Mouse (Mus musculus): ENCODE measurements around the gene Ndst2. TPM values are rescaled to one million over a fixed set of nuclear protein-coding genes. Genes with fewer than 3 reads are reported as not detected.

Ndst2 gene
- polyA plus RNA-seq, 1 experiment = 11.9 TPM

DNA sequence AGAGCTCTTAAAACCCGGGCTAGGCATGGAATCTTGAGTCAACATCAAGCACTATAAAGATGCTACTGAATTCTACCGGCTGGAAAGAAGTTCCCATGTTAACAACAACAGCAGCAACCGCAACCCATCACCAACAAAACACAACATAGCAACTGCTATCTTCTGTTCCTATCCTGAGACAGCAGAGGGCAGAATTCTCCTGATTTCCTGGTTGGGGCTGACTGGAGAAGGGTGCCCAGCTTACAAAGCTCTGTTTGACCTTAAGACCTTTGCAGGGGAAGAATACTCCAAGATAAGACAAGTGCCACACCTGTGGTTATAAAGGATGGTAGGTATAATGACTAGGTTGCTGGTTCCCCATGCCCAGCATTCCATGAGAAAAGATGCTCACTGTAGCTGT is 12.6 kb upstream of the Ndst2 start:
- Histone ChIP-seq H3K27me3 (ENCODE audit: control insufficient read depth, insufficient read depth, insufficient read length) (no peaks in the 10 kb centered on the region), H3K4me2 (ENCODE audit: low read depth) (no peak overlapping the region), H3K79me2 (ENCODE audit: control insufficient read depth, insufficient read depth) (no peaks in the 10 kb centered on the region), H3K36me3 (ENCODE audit: control insufficient read depth, insufficient read depth) (peaks cover 9% of the 10 kb centered on the region), H3K4me3 (no peak overlapping the region), H3ac (ENCODE audit: control insufficient read depth, insufficient read length) (no peak overlapping the region)
- TF ChIP-seq POLR2A (IDR thresholded peaks at IDR 0.05; ENCODE audit: insufficient read length, low read depth) (no peak), TCF3 (IDR thresholded peaks at IDR 0.05; ENCODE audit: insufficient read length, low read depth) (no peak), TCF12 (IDR thresholded peaks at IDR 0.05; ENCODE audit: insufficient read depth, poor library complexity, severe bottlenecking) (no peak), MYOD1 (IDR thresholded peaks at IDR 0.05; ENCODE audit: control insufficient read depth in 1 of 3, insufficient read length in 2 of 3, low read depth in 2 of 3) (no peak), USF1 (IDR thresholded peaks at IDR 0.05; ENCODE audit: low read depth) (no peak), CEBPB (IDR thresholded peaks at IDR 0.05; ENCODE audit: insufficient read depth, poor library complexity, severe bottlenecking) (no peak), REST (IDR thresholded peaks at IDR 0.05; ENCODE audit: insufficient read depth, insufficient read length) (no peak), MAX (IDR thresholded peaks at IDR 0.05; ENCODE audit: low read depth) (no peak), E2F4 (IDR thresholded peaks at IDR 0.05; ENCODE audit: insufficient read depth) (no peak), SRF (IDR thresholded peaks at IDR 0.05; ENCODE audit: control insufficient read depth, insufficient read length, low read depth) (no peak), POLR2AphosphoS2 (IDR thresholded peaks at IDR 0.05; ENCODE audit: insufficient read length, low read depth) (no peak), MYOG (IDR thresholded peaks at IDR 0.05; ENCODE audit: control insufficient read depth in 1 of 3, insufficient read depth in 1 of 3, insufficient read length in 2 of 3, low read depth in 2 of 3) (no peak)

DNA sequence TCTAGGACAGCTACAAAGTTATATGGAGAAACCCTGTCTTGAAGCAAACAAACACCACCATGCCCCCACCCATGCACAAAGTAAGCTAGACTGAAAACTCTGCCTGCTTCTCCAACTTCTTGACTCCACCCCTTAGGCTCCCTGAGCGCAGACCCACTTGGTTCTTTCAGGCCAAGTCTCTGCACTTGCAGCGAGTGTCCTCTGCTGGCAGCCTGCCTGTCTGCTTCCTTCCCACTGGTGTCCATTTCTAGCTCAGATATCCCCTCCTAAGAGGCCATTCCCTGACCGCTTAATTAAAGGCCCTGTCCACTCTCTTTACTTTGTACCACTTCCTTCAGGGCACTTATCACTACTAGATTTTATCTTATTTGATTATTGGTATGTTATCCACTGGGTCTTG is 9.3 kb upstream of the Ndst2 start:
- TF ChIP-seq MYOG (IDR thresholded peaks at IDR 0.05; ENCODE audit: control insufficient read depth in 1 of 3, insufficient read depth in 1 of 3, insufficient read length in 2 of 3, low read depth in 2 of 3) = no peak
- TF ChIP-seq MYOD1 (IDR thresholded peaks at IDR 0.05; ENCODE audit: control insufficient read depth in 1 of 3, insufficient read length in 2 of 3, low read depth in 2 of 3) = no peak
- TF ChIP-seq CEBPB (IDR thresholded peaks at IDR 0.05; ENCODE audit: insufficient read depth, poor library complexity, severe bottlenecking) = no peak
- TF ChIP-seq MAX (IDR thresholded peaks at IDR 0.05; ENCODE audit: low read depth) = no peak
- TF ChIP-seq SRF (IDR thresholded peaks at IDR 0.05; ENCODE audit: control insufficient read depth, insufficient read length, low read depth) = no peak
- TF ChIP-seq E2F4 (IDR thresholded peaks at IDR 0.05; ENCODE audit: insufficient read depth) = no peak
- TF ChIP-seq POLR2AphosphoS2 (IDR thresholded peaks at IDR 0.05; ENCODE audit: insufficient read length, low read depth) = no peak
- no peak for TF ChIP-seq POLR2A (IDR thresholded peaks at IDR 0.05; ENCODE audit: insufficient read length, low read depth)
- Histone ChIP-seq H3K4me2 (ENCODE audit: low read depth) (no peak overlapping the region), H3ac (ENCODE audit: control insufficient read depth, insufficient read length) (no peak overlapping the region)

DNA sequence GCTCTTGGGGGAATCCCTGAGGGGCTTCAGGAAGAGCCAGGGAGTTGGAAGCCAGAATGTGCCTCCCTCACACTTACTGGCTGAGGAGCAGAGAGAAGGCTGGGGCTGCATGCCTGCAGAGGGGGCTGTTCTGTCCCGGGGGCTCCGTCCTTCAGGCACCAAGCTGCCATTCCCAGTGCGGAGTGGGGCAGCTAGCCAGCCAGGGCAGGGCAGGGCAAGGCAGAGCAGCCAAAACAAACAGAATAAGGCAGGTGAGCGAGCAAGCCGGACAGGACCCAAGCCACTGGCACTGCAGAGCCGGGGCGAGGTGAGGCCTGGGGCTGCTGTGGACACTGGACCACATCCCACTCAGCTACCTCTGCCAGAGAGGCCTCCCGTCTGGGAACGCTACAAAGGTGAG is 6.9 kb upstream of the Ndst2 start:
- Histone ChIP-seq H3K4me3 (no peak overlapping the region), H3K4me2 (ENCODE audit: low read depth) (no peak overlapping the region), H3K27me3 (ENCODE audit: control insufficient read depth, insufficient read depth, insufficient read length) (no peaks in the 10 kb centered on the region), H3K36me3 (ENCODE audit: control insufficient read depth, insufficient read depth) (peaks cover 16% of the 10 kb centered on the region), H3K79me2 (ENCODE audit: control insufficient read depth, insufficient read depth) (no peaks in the 10 kb centered on the region), H3ac (ENCODE audit: control insufficient read depth, insufficient read length) (no peak overlapping the region)
- TF ChIP-seq MYOG (IDR thresholded peaks at IDR 0.05; ENCODE audit: control insufficient read depth in 1 of 3, insufficient read depth in 1 of 3, insufficient read length in 2 of 3, low read depth in 2 of 3) (no peak), POLR2A (IDR thresholded peaks at IDR 0.05; ENCODE audit: insufficient read length, low read depth) (no peak), MAX (IDR thresholded peaks at IDR 0.05; ENCODE audit: low read depth) (no peak), SRF (IDR thresholded peaks at IDR 0.05; ENCODE audit: control insufficient read depth, insufficient read length, low read depth) (no peak), TCF12 (IDR thresholded peaks at IDR 0.05; ENCODE audit: insufficient read depth, poor library complexity, severe bottlenecking) (no peak), E2F4 (IDR thresholded peaks at IDR 0.05; ENCODE audit: insufficient read depth) (no peak), USF1 (IDR thresholded peaks at IDR 0.05; ENCODE audit: low read depth) (no peak), CEBPB (IDR thresholded peaks at IDR 0.05; ENCODE audit: insufficient read depth, poor library complexity, severe bottlenecking) (no peak), POLR2AphosphoS2 (IDR thresholded peaks at IDR 0.05; ENCODE audit: insufficient read length, low read depth) (no peak), REST (IDR thresholded peaks at IDR 0.05; ENCODE audit: insufficient read depth, insufficient read length) (no peak), MYOD1 (IDR thresholded peaks at IDR 0.05; ENCODE audit: control insufficient read depth in 1 of 3, insufficient read length in 2 of 3, low read depth in 2 of 3) (no peak), TCF3 (IDR thresholded peaks at IDR 0.05; ENCODE audit: insufficient read length, low read depth) (no peak)

More for the DNA sequence above, 9.3 kb upstream of the Ndst2 start:
- Histone ChIP-seq H3K79me2 (ENCODE audit: control insufficient read depth, insufficient read depth) (no peaks in the 10 kb centered on the region), H3K4me3 (no peak overlapping the region), H3K27me3 (ENCODE audit: control insufficient read depth, insufficient read depth, insufficient read length) (no peaks in the 10 kb centered on the region), H3K36me3 (ENCODE audit: control insufficient read depth, insufficient read depth) (peaks cover 11% of the 10 kb centered on the region)

DNA sequence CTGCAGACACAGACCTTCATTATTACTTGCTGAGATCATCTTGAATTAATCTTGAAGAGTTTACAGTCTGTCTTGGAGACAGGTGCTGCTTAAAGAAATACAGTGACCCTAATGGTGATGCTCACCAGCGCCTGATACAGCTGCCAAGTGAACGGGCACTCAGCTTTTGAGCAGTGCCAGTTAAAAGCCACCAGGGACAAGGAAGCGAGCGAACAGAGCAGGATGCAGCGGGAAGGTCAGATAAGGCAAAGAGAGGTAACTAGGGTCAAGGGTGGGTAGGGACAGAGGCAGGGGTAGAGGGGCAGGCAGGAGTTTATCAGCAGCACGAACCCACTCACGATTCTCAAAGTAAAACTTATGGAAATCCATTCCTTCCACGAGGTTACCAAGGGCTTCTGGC is 4.1 kb upstream of the Ndst2 start:
- H3K36me3 ChIP-seq (ENCODE audit: control insufficient read depth, insufficient read depth) = peaks cover 20% of the 10 kb centered on the region
- H3K4me3 ChIP-seq = no peak overlapping the region
- H3K27me3 ChIP-seq (ENCODE audit: control insufficient read depth, insufficient read depth, insufficient read length) = no peaks in the 10 kb centered on the region
- no peak overlapping the region for H3K4me2 ChIP-seq (ENCODE audit: low read depth)
- no peaks in the 10 kb centered on the region for H3K79me2 ChIP-seq (ENCODE audit: control insufficient read depth, insufficient read depth)
- no peak overlapping the region for H3ac ChIP-seq (ENCODE audit: control insufficient read depth, insufficient read length)
- no peak for TF ChIP-seq CEBPB (IDR thresholded peaks at IDR 0.05; ENCODE audit: insufficient read depth, poor library complexity, severe bottlenecking)
- TF ChIP-seq TCF3 (IDR thresholded peaks at IDR 0.05; ENCODE audit: insufficient read length, low read depth) = no peak
- no peak for TF ChIP-seq TCF12 (IDR thresholded peaks at IDR 0.05; ENCODE audit: insufficient read depth, poor library complexity, severe bottlenecking)
- TF ChIP-seq POLR2AphosphoS2 (IDR thresholded peaks at IDR 0.05; ENCODE audit: insufficient read length, low read depth) = no peak
- TF ChIP-seq MYOD1 (IDR thresholded peaks at IDR 0.05; ENCODE audit: control insufficient read depth in 1 of 3, insufficient read length in 2 of 3, low read depth in 2 of 3) = no peak
- TF ChIP-seq REST (IDR thresholded peaks at IDR 0.05; ENCODE audit: insufficient read depth, insufficient read length) = no peak
- TF ChIP-seq POLR2A (IDR thresholded peaks at IDR 0.05; ENCODE audit: insufficient read length, low read depth) = no peak
- no peak for TF ChIP-seq USF1 (IDR thresholded peaks at IDR 0.05; ENCODE audit: low read depth)
- TF ChIP-seq SRF (IDR thresholded peaks at IDR 0.05; ENCODE audit: control insufficient read depth, insufficient read length, low read depth) = no peak
- TF ChIP-seq MAX (IDR thresholded peaks at IDR 0.05; ENCODE audit: low read depth) = no peak

All from myocyte (in vitro differentiated cells).